Mouse (Mus musculus) kidney, embryonic 16.5 days (tissue): ENCODE results near the gene Tecr. TPM values are rescaled to one million over a fixed set of nuclear protein-coding genes. Genes with fewer than 3 reads are reported as not detected.

Experiments used
- ATAC-seq: fragments of 200-750 bp; cut with Nextera tagmentation; 2 replicates; pipeline ENCODE4 v1.8.0; 2017; ENCODE audit warnings: moderate TSS enrichment; ENCODE audit not compliant: low FRiP score, low TSS enrichment
- H3K27ac ChIP-seq: fragments of 300-500 bp; sonication (generic); 2 replicates; pipeline ENCODE4 v1.5.1; 2014; ENCODE audit warnings: low read length
- H3K27me3 ChIP-seq: fragments of 300-500 bp; sonication (generic); 2 replicates; pipeline ENCODE4 v1.6.1; 2014; ENCODE audit warnings: low read length, control low read depth, mixed read lengths; ENCODE audit not compliant: insufficient read depth
- H3K36me3 ChIP-seq: fragments of 300-500 bp; sonication (generic); 2 replicates; pipeline ENCODE4 v1.6.1; 2014; ENCODE audit warnings: low read length, control low read depth, mixed read lengths; ENCODE audit not compliant: insufficient read depth
- H3K4me1 ChIP-seq: fragments of 300-500 bp; sonication (generic); 2 replicates; pipeline ENCODE4 v1.6.1; 2014; ENCODE audit warnings: low read length, control low read depth, mixed read lengths; ENCODE audit not compliant: insufficient read depth
- H3K4me2 ChIP-seq: fragments of 300-500 bp; sonication (generic); replicated peaks from 2 replicates; pipeline ENCODE4 v1.6.1; 2014; ENCODE audit warnings: low read depth, low read length
- H3K4me3 ChIP-seq: fragments of 300-500 bp; sonication (generic); 2 replicates; pipeline ENCODE4 v1.5.1; 2014; ENCODE audit warnings: mild to moderate bottlenecking, low read length
- H3K9ac ChIP-seq: fragments of 300-500 bp; sonication (generic); replicated peaks from 2 replicates; pipeline ENCODE4 v1.6.1; 2014; ENCODE audit warnings: low read length
- H3K9me3 ChIP-seq: fragments of 300-500 bp; sonication (generic); 2 replicates; pipeline ENCODE4 v1.6.1; 2016; ENCODE audit warnings: low read length, control low read depth
- WGBS: fragments of 180-500 bp; shearing (Covaris S2); extraction: QIAGEN DNeasy Blood & Tissue Kit; methylation state at CpG from one replicate; pipeline ENCODE4 v1.1.7; 2014; 5-methylcytosine and 5-hydroxymethylcytosine counted together
- polyA plus RNA-seq: library from polyadenylated mRNA; unstranded; fragments of >200 nt; fragmentation: Nextera tagmentation; extraction: Ambion mirVana; gene quantifications from 2 replicates; pipeline ENCODE4 v1.2.1, GENCODE M21; 2015

Gene Tecr
- polyA plus RNA-seq, 1 experiment from 2014 or later: 631 TPM

GRCm38 (mm10) chr8:83535736-83536135, 72.0 kb downstream of the Tecr start, which contains the start of gene Olfr370:
Gene Olfr370, plus strand, starts transcription at chr8:83535780.
- no peak within 1 kb of the TSS for H3K9ac ChIP-seq
- no peak for ATAC-seq
- no peaks in the 10 kb centered on the region for H3K9me3 ChIP-seq
- H3K36me3 ChIP-seq: no peaks in the 10 kb centered on the region
- 83% methylated on average over 3 of the region's 3 CpGs for WGBS
- no peak within 1 kb of the TSS for H3K4me3 ChIP-seq
- no peaks in the 10 kb centered on the region for H3K4me1 ChIP-seq
- H3K27me3 ChIP-seq: no peaks in the 10 kb centered on the region
- H3K27ac ChIP-seq: no peak within 1 kb of the TSS
- no peak within 1 kb of the TSS for H3K4me2 ChIP-seq

GRCm38 (mm10) chr8:83534802-83535201, 73.0 kb downstream of the Tecr start:
- Histone ChIP-seq H3K36me3 (no peaks in the 10 kb centered on the region), H3K4me2 (no peak overlapping the region), H3K4me1 (no peaks in the 10 kb centered on the region), H3K9me3 (no peaks in the 10 kb centered on the region), H3K27me3 (no peaks in the 10 kb centered on the region), H3K27ac (no peak overlapping the region), H3K9ac (no peak overlapping the region), H3K4me3 (no peak overlapping the region)
- 93% methylated on average over 2 of the region's 2 CpGs for WGBS
- ATAC-seq: no peak

Other genes starting within 250 kb of the Tecr start
- gene Clgn, start 218.1 kb downstream of the Tecr start, polyA plus RNA-seq: 0.14 and 0.22 TPM in 2 replicates
- gene Scoc, start 149.6 kb downstream of the Tecr start, polyA plus RNA-seq: 104 and 112 TPM in 2 replicates
- gene Olfr370, start 72.2 kb downstream of the Tecr start, polyA plus RNA-seq: not detected in 2 replicates
- 356 and 362 TPM in 2 replicates for gene Ndufb7, start 41.3 kb downstream of the Tecr start, polyA plus RNA-seq
- gene Dnajb1, start 222 bp upstream of the Tecr start, polyA plus RNA-seq: 67.5 and 68.0 TPM in 2 replicates
- gene Gipc1, start 44.7 kb upstream of the Tecr start, polyA plus RNA-seq: 227 and 237 TPM in 2 replicates
- gene Ptger1, start 58.7 kb upstream of the Tecr start, polyA plus RNA-seq: 3.1 and 4.0 TPM in 2 replicates
- gene Pkn1, start 91.2 kb upstream of the Tecr start, polyA plus RNA-seq: 31.3 and 33.6 TPM in 2 replicates
- gene Ddx39, start 107.2 kb upstream of the Tecr start, polyA plus RNA-seq: 197 and 211 TPM in 2 replicates
- 40.7 and 42.5 TPM in 2 replicates for gene Adgre5, start 133.4 kb upstream of the Tecr start, polyA plus RNA-seq